Mouse (Mus musculus): ENCODE measurements around the gene Tut1.
"Not testable (repeated sequence)": the region's sequence is repeated elsewhere in the genome, so short reads cannot be mapped to it uniquely, and the experiment has no call there.

Gene Tut1

DNA sequence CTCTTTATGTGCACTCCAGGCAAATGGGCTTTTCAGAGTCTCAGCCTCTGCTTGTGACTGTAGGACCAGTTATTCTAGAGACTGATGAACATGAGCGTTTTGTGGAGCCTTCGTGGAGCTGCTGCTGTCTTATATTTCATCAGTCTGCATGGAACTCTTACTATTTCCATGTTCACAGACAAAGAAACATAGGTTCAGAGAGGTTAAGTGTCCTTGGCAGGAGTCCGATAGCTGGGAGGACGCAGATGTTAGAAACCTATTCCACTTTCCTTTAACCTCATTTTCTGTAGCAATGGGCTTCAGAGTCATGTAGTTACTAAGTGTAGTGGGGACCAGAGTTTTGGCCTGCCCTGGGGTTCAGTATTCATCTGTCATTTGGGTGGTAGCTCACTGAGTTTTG is 45.6 kb downstream of the Tut1 start:
- no peak for DNase-seq (ENCODE audit: extremely low spot score, low read depth, low spot score)

GRCm38 (mm10) chr19:9006915-9007314 is 53.3 kb downstream of the Tut1 start:
- DNase-seq (ENCODE audit: extremely low spot score, low read depth, low spot score), result not testable (repeated sequence)
